Comparison of ENCODE assay signal across 9 mouse cellular contexts in the genomic region with DNA sequence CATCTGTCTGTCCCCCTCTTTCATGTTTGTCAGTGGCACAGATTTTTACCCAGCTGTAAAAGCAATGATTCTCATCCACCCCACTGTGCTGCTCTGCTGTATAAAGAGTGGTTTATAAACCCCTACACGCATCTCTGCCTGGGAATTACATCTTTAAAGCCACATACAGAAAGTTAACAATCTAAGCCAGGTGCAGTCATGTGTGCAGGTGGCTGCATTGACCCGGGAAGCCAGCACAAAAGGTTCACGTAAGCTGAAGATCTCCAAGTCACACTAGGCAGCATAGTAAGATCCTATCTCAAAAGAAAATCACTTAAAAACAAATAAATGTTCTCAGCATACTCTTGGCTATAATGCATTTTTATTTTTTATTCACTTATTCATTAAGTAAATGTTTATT. TPM values are rescaled to one million over a fixed set of nuclear protein-coding genes. Genes with fewer than 3 reads are reported as not detected.
DNase-seq lines count a peak whose midpoint lies in the region; ATAC-seq and TF ChIP-seq lines count a peak whose summit lies in the region.
"Had no signal": no experiment of that assay in that cellular context is flagged by ENCODE, and none has a peak within 500 bp of the region (broad histone marks: within the 10 kb centered on the region; RNA-seq: fewer than 3 reads in every experiment).

No protein-coding gene starts in this region.

- 27% methylated on average over 3 of the region's 3 CpGs for WGBS in kidney, adult 2 months
- 57% methylated on average over 3 of the region's 3 CpGs for WGBS in embryonic facial prominence, embryonic 11.5 days
- 58% methylated on average over 3 of the region's 3 CpGs for WGBS in intestine, embryonic 14.5 days
- WGBS in liver, postnatal 0 days (ENCODE audit: insufficient replicate concordance): 49% methylated on average over 3 of the region's 3 CpGs

- no peak for ATAC-seq in embryonic facial prominence, embryonic 11.5 days (replicated peaks; ENCODE audit: insufficient number of reproducible peaks, low FRiP score, low TSS enrichment, low read depth)
- no peak for ATAC-seq in intestine, embryonic 14.5 days (replicated peaks; ENCODE audit: low FRiP score, low TSS enrichment, low read depth)
- ATAC-seq in liver, postnatal 0 days: no peak

- DNase-seq in kidney, adult 2 months: peak; percentile 34
- DNase-seq in kidney, postnatal 14 days: no peak
- no peak for DNase-seq in embryonic facial prominence, embryonic 11.5 days (ENCODE audit: low spot score)
- DNase-seq in intestine, embryonic 14.5 days (ENCODE audit: low spot score): no peak
- DNase-seq in liver, postnatal 0 days: no peak
- no peak for DNase-seq in cerebellum, adult 18-20 months
- DNase-seq in ovary, adult 18-20 months (ENCODE audit: low spot score): no peak
- DNase-seq in frontal cortex, postnatal 36 days (ENCODE audit: low spot score in 2 of 2): no peak

- no peaks in the 10 kb centered on the region for H3K36me3 ChIP-seq in kidney, adult 2 months (ENCODE audit: control insufficient read depth, insufficient read depth, low read length)
- no peaks in the 10 kb centered on the region; the same call in 1 of the 2 replicates for H3K36me3 ChIP-seq in embryonic facial prominence, embryonic 11.5 days (replicated peaks; ENCODE audit: control insufficient read depth, insufficient read depth, low read depth, low read length)
- H3K36me3 ChIP-seq in intestine, embryonic 14.5 days (ENCODE audit: control insufficient read depth, insufficient read depth, low read length): peaks cover 16% of the 10 kb centered on the region
- no peaks in the 10 kb centered on the region; the same call in 1 of the 2 replicates for H3K36me3 ChIP-seq in liver, postnatal 0 days (replicated peaks; ENCODE audit: insufficient read depth, low read length)

- no peaks in the 10 kb centered on the region for H3K27me3 ChIP-seq in kidney, adult 2 months (replicated peaks; ENCODE audit: control insufficient read depth, insufficient read depth, low read length)
- H3K27me3 ChIP-seq in embryonic facial prominence, embryonic 11.5 days (ENCODE audit: control insufficient read depth, insufficient read depth, low read length): no peaks in the 10 kb centered on the region
- no peaks in the 10 kb centered on the region for H3K27me3 ChIP-seq in intestine, embryonic 14.5 days (replicated peaks; ENCODE audit: control insufficient read depth, insufficient read depth, low read length)
- H3K27me3 ChIP-seq in liver, postnatal 0 days (ENCODE audit: insufficient read depth, low read length): no peaks in the 10 kb centered on the region
- H3K27me3 ChIP-seq: forebrain, embryonic 15.5 days had no signal

- 0 out of 2 replicates have a peak overlapping the region, but pooled peaks have one; percentile 30 for H3K9ac ChIP-seq in embryonic facial prominence, embryonic 11.5 days (replicated peaks; ENCODE audit: low read length)
- H3K9ac ChIP-seq in intestine, embryonic 14.5 days (ENCODE audit: low read length): no peak overlapping the region
- H3K9ac ChIP-seq in liver, postnatal 0 days (replicated peaks): no peak overlapping the region
- H3K9ac ChIP-seq: forebrain, embryonic 15.5 days had no signal

- no peak for TF ChIP-seq POLR2A in kidney, adult 2 months (IDR thresholded peaks at IDR 0.05; ENCODE audit: low read depth, low read length)

- H3K4me3 ChIP-seq in kidney, adult 2 months (ENCODE audit: insufficient read depth, low read depth, low read length): no peak overlapping the region
- no peak overlapping the region for H3K4me3 ChIP-seq in embryonic facial prominence, embryonic 11.5 days (ENCODE audit: low read depth, low read length)
- H3K4me3 ChIP-seq in intestine, embryonic 14.5 days (ENCODE audit: low read depth, low read length): peak overlapping the region; percentile 25
- no peak overlapping the region for H3K4me3 ChIP-seq in liver, postnatal 0 days (ENCODE audit: low read depth, low read length)

- H3K4me2 ChIP-seq in embryonic facial prominence, embryonic 11.5 days (ENCODE audit: low read depth, low read length): no peak overlapping the region
- peak overlapping the region; percentile 46 for H3K4me2 ChIP-seq in intestine, embryonic 14.5 days (ENCODE audit: low read length)
- peak overlapping the region; percentile 74; the same call in 1 of the 2 replicates for H3K4me2 ChIP-seq in liver, postnatal 0 days (ENCODE audit: low read depth, low read length)

- no peaks in the 10 kb centered on the region for H3K9me3 ChIP-seq in embryonic facial prominence, embryonic 11.5 days (replicated peaks; ENCODE audit: control insufficient read depth, low read length)
- no peaks in the 10 kb centered on the region for H3K9me3 ChIP-seq in intestine, embryonic 14.5 days (ENCODE audit: control insufficient read depth, low read length)
- no peaks in the 10 kb centered on the region for H3K9me3 ChIP-seq in liver, postnatal 0 days (ENCODE audit: low read length)
- H3K9me3 ChIP-seq: forebrain, embryonic 15.5 days had no signal

- peaks cover 12% of the 10 kb centered on the region; the same call in 1 of the 2 replicates for H3K4me1 ChIP-seq in kidney, adult 2 months (ENCODE audit: control insufficient read depth, insufficient read depth, low read length)
- no peaks in the 10 kb centered on the region for H3K4me1 ChIP-seq in embryonic facial prominence, embryonic 11.5 days (ENCODE audit: control insufficient read depth, insufficient read depth, low read length)
- peaks cover 3% of the 10 kb centered on the region; the same call in 1 of the 2 replicates for H3K4me1 ChIP-seq in intestine, embryonic 14.5 days (replicated peaks; ENCODE audit: control insufficient read depth, insufficient read depth, low read length)
- peaks cover 16% of the 10 kb centered on the region for H3K4me1 ChIP-seq in liver, postnatal 0 days (ENCODE audit: insufficient read depth)
- H3K4me1 ChIP-seq: forebrain, embryonic 15.5 days had no signal

- TF ChIP-seq CTCF in kidney, adult 2 months (conservative IDR thresholded peaks at IDR 0.05; ENCODE audit: insufficient read depth, insufficient read length, low read depth, low read length): no peak
- TF ChIP-seq CTCF in liver, postnatal 0 days (IDR thresholded peaks at IDR 0.05; ENCODE audit: low read depth): no peak

- H3K27ac ChIP-seq in kidney, adult 2 months (ENCODE audit: insufficient read depth, low read depth, low read length): no peak overlapping the region
- H3K27ac ChIP-seq in embryonic facial prominence, embryonic 11.5 days (replicated peaks; ENCODE audit: low read depth, low read length): no peak overlapping the region
- H3K27ac ChIP-seq in intestine, embryonic 14.5 days (ENCODE audit: low read depth): peak overlapping the region; percentile 64; the same call in 1 of the 2 replicates
- no peak overlapping the region for H3K27ac ChIP-seq in liver, postnatal 0 days (ENCODE audit: low read depth)
- H3K27ac ChIP-seq: forebrain, embryonic 15.5 days had no signal

- no peak for TF ChIP-seq EP300 in liver, postnatal 0 days (IDR thresholded peaks at IDR 0.05; ENCODE audit: low read depth)

RNA-seq across cellular contexts. Expression of a gene that starts 14.8 kb away (rescaled TPM):
- 8.1 and 10.0 TPM in 2 replicates for polyA plus RNA-seq in kidney, adult 2 months (2012; rRNA removed)
- polyA plus RNA-seq in embryonic facial prominence, embryonic 11.5 days (2014; fragmentation: Nextera tagmentation; extraction: Ambion mirVana): 7.9 and 8.9 TPM in 2 replicates
- 14.7 and 16.1 TPM in 2 replicates for polyA plus RNA-seq in intestine, embryonic 14.5 days (2014; fragmentation: Nextera tagmentation; extraction: Ambion mirVana)
- 2.3 and 2.8 TPM in 2 replicates for polyA plus RNA-seq in liver, postnatal 0 days (2015; fragmentation: Nextera tagmentation; extraction: Ambion mirVana)

RNA-seq across cellular contexts. Expression of a gene that starts 47.4 kb away (rescaled TPM):
- polyA plus RNA-seq in kidney, adult 2 months (2012; rRNA removed): 215 and 216 TPM in 2 replicates
- 611 and 644 TPM in 2 replicates for polyA plus RNA-seq in embryonic facial prominence, embryonic 11.5 days (2014; fragmentation: Nextera tagmentation; extraction: Ambion mirVana)
- polyA plus RNA-seq in intestine, embryonic 14.5 days (2014; fragmentation: Nextera tagmentation; extraction: Ambion mirVana): 798 and 813 TPM in 2 replicates
- 352 and 364 TPM in 2 replicates for polyA plus RNA-seq in liver, postnatal 0 days (2015; fragmentation: Nextera tagmentation; extraction: Ambion mirVana)

RNA-seq across cellular contexts. Expression of a gene that starts 47.4 kb away (rescaled TPM):
- 116 and 163 TPM in 2 replicates for polyA plus RNA-seq in kidney, adult 2 months (2012; rRNA removed)
- polyA plus RNA-seq in embryonic facial prominence, embryonic 11.5 days (2014; fragmentation: Nextera tagmentation; extraction: Ambion mirVana): 160 and 162 TPM in 2 replicates
- polyA plus RNA-seq in intestine, embryonic 14.5 days (2014; fragmentation: Nextera tagmentation; extraction: Ambion mirVana): 140 and 146 TPM in 2 replicates
- polyA plus RNA-seq in liver, postnatal 0 days (2015; fragmentation: Nextera tagmentation; extraction: Ambion mirVana): 88.8 and 102 TPM in 2 replicates
